Mouse (Mus musculus) left cerebral cortex, postnatal 25 days (tissue): ENCODE results near the gene Vamp8. TPM values are rescaled to one million over a fixed set of nuclear protein-coding genes. Genes with fewer than 3 reads are reported as not detected.

ENCODE experiments used
- total RNA-seq, 2 experiments: library from RNA; stranded (reverse); gene quantifications; 2 replicates each; pipeline ENCODE4 v1.2.3; 2021

The Vamp8 gene
- total RNA-seq, 2 experiments from 2014 or later, result 10.5 to 12.7 TPM

Other genes with a start within 250 kb of the Vamp8 start
- 1 to 10 TPM; 1.4 to 1.8 TPM for gene Atoh8, start 155.1 kb downstream of the Vamp8 start, total RNA-seq
- gene Sftpb, start 86.1 kb downstream of the Vamp8 start, total RNA-seq, result not detected
- 10 to 100 TPM; 32.3 to 34.8 TPM for gene Usp39, start 45.5 kb downstream of the Vamp8 start, total RNA-seq
- 10 to 100 TPM; 15.1 to 16.9 TPM for gene 0610030E20Rik, start 43.4 kb downstream of the Vamp8 start, total RNA-seq
- 1 to 10 TPM; 7.9 to 8.7 TPM for gene Tmem150a, start 35.3 kb downstream of the Vamp8 start, total RNA-seq
- gene Rnf181, start 23.7 kb downstream of the Vamp8 start, total RNA-seq, result 10 to 100 TPM; 69.9 to 71.1 TPM
- 1 to 10 TPM; 4.0 to 4.6 TPM for gene Vamp5, start 10.2 kb downstream of the Vamp8 start, total RNA-seq
- 10 to 100 TPM; 19.2 to 19.3 TPM for gene Ggcx, start 23.6 kb upstream of the Vamp8 start, total RNA-seq
- gene Mat2a, start 48.9 kb upstream of the Vamp8 start, total RNA-seq, result 100 to 1,000 TPM; 168 to 176 TPM
- gene Sh2d6, start 131.0 kb upstream of the Vamp8 start, total RNA-seq, result under 1 TPM; 0.28 to 0.94 TPM
- 1 to 10 TPM; 1.9 to 2.9 TPM for gene Capg, start 153.7 kb upstream of the Vamp8 start, total RNA-seq
- gene Elmod3, start 207.7 kb upstream of the Vamp8 start, total RNA-seq, result 10 to 100 TPM; 18.0 to 18.3 TPM
- 10 to 100 TPM; 46.2 to 60.5 TPM for gene Retsat, start 207.8 kb upstream of the Vamp8 start, total RNA-seq
- 10 to 100 TPM; 87.7 to 91.5 TPM for gene Tgoln1, start 226.3 kb upstream of the Vamp8 start, total RNA-seq